Mouse (Mus musculus) thymus, postnatal 14 days (tissue): ENCODE measurements around the gene Unc79.
A peak's percentile ranks its signal among the peaks of the same experiment; 100 is the strongest.

ENCODE experiments used
- DNase-seq: peaks from one replicate; pipeline ENCODE4 v3.0.0; 2021

Unc79 gene

GRCm38 (mm10) chr12:103042711-103043110, 94.1 kb downstream of the Unc79 start:
- DNase-seq, result no peak

- DNase-seq, result no peak
These were observed 95.8 kb downstream of the Unc79 start for GRCm38 (mm10) chr12:103044422-103044821.

- DNase-seq, result no peak
These were observed 101.2 kb downstream of the Unc79 start for GRCm38 (mm10) chr12:103049865-103050264.

- no peak for DNase-seq
These were observed 110.8 kb downstream of the Unc79 start for GRCm38 (mm10) chr12:103059321-103060053.

- DNase-seq, result no peak
These were observed 112.1 kb downstream of the Unc79 start for GRCm38 (mm10) chr12:103060791-103061190.

- DNase-seq, result no peak
These were observed 113.5 kb downstream of the Unc79 start for GRCm38 (mm10) chr12:103062133-103062532.

GRCm38 (mm10) chr12:103064944-103065343, 116.3 kb downstream of the Unc79 start:
- peak; percentile 28 for DNase-seq

GRCm38 (mm10) chr12:103068161-103068560, 119.5 kb downstream of the Unc79 start:
- DNase-seq, result no peak

- DNase-seq, result no peak
These were observed 120.9 kb downstream of the Unc79 start for GRCm38 (mm10) chr12:103069565-103069964.

GRCm38 (mm10) chr12:103073953-103074352, 125.3 kb downstream of the Unc79 start:
- DNase-seq, result no peak

GRCm38 (mm10) chr12:103078751-103079150, 130.1 kb downstream of the Unc79 start:
- DNase-seq, result no peak

GRCm38 (mm10) chr12:103080055-103080454, 131.4 kb downstream of the Unc79 start:
- no peak for DNase-seq

GRCm38 (mm10) chr12:103091831-103092230, 143.2 kb downstream of the Unc79 start:
- DNase-seq, result no peak

- no peak for DNase-seq
These were observed 146.5 kb downstream of the Unc79 start for GRCm38 (mm10) chr12:103095160-103095559.

- no peak for DNase-seq
These were observed 150.5 kb downstream of the Unc79 start for GRCm38 (mm10) chr12:103099185-103099584.

- DNase-seq, result peak; percentile 8
These were observed 151.4 kb downstream of the Unc79 start for GRCm38 (mm10) chr12:103100088-103100487.

- no peak for DNase-seq
These were observed 154.4 kb downstream of the Unc79 start for GRCm38 (mm10) chr12:103103041-103103440.

- peak; percentile 22 for DNase-seq
These were observed 154.9 kb downstream of the Unc79 start for GRCm38 (mm10) chr12:103103601-103104000.

GRCm38 (mm10) chr12:103109301-103109700, 160.6 kb downstream of the Unc79 start:
- no peak for DNase-seq

GRCm38 (mm10) chr12:103116639-103117038, 168.0 kb downstream of the Unc79 start:
- DNase-seq, result no peak

- DNase-seq, result no peak
These were observed 169.0 kb downstream of the Unc79 start for GRCm38 (mm10) chr12:103117517-103118193.

GRCm38 (mm10) chr12:103121928-103122327, 173.3 kb downstream of the Unc79 start:
- no peak for DNase-seq

- no peak for DNase-seq
These were observed 175.2 kb downstream of the Unc79 start for GRCm38 (mm10) chr12:103123861-103124260.

GRCm38 (mm10) chr12:103128914-103129313, 180.3 kb downstream of the Unc79 start:
- DNase-seq, result no peak
